Mouse (Mus musculus) intestine, embryonic 16.5 days (tissue): ENCODE results near the gene Tspan13. TPM values are rescaled to one million over a fixed set of nuclear protein-coding genes. Genes with fewer than 3 reads are reported as not detected.
A peak's percentile ranks its signal among the peaks of the same experiment; 100 is the strongest.

Experiments used
- ATAC-seq: fragments of 200-750 bp; cut with Nextera tagmentation; 2 replicates; pipeline ENCODE4 v1.8.0; 2017; ENCODE audit warnings: moderate TSS enrichment, moderate library complexity
- H3K27ac ChIP-seq: fragments of 300-500 bp; sonication (generic); 2 replicates; pipeline ENCODE4 v1.5.1; 2014; ENCODE audit warnings: mild to moderate bottlenecking, low read length
- H3K27me3 ChIP-seq: fragments of 300-500 bp; sonication (generic); replicated peaks from 2 replicates; pipeline ENCODE4 v1.6.1; 2014; ENCODE audit warnings: low read length, control low read depth, mixed read lengths; ENCODE audit not compliant: control insufficient read depth, insufficient read depth
- H3K36me3 ChIP-seq: fragments of 300-500 bp; sonication (generic); 2 replicates; pipeline ENCODE4 v1.6.1; 2014; ENCODE audit warnings: low read length, control low read depth; ENCODE audit not compliant: control insufficient read depth, insufficient read depth
- H3K4me1 ChIP-seq: fragments of 300-500 bp; sonication (generic); 2 replicates; pipeline ENCODE4 v1.6.1; 2014; ENCODE audit warnings: low read length, control low read depth, mixed read lengths; ENCODE audit not compliant: control insufficient read depth, insufficient read depth
- H3K4me2 ChIP-seq: fragments of 300-500 bp; sonication (generic); 2 replicates; pipeline ENCODE4 v1.6.1; 2014; ENCODE audit warnings: low read depth, low read length, control low read depth
- H3K4me3 ChIP-seq: fragments of 300-500 bp; sonication (generic); 2 replicates; pipeline ENCODE4 v1.5.1; 2014; ENCODE audit warnings: mild to moderate bottlenecking, low read length
- H3K9ac ChIP-seq: fragments of 300-500 bp; sonication (generic); 2 replicates; pipeline ENCODE4 v1.6.1; 2014; ENCODE audit warnings: low read depth, low read length
- H3K9me3 ChIP-seq: fragments of 300-500 bp; sonication (generic); 2 replicates; pipeline ENCODE4 v1.6.1; 2016; ENCODE audit warnings: low read length, control low read depth; ENCODE audit not compliant: control insufficient read depth
- WGBS: fragments of 180-500 bp; shearing (Covaris S2); extraction: QIAGEN DNeasy Blood & Tissue Kit; methylation state at CpG from one replicate; pipeline ENCODE4 v1.1.7; 2014; 5-methylcytosine and 5-hydroxymethylcytosine counted together
- polyA plus RNA-seq: library from polyadenylated mRNA; unstranded; fragments of >200 nt; fragmentation: Nextera tagmentation; extraction: Ambion mirVana; gene quantifications from 2 replicates; pipeline ENCODE4 v1.2.1, GENCODE M21; 2015

The Tspan13 gene
- polyA plus RNA-seq, 1 experiment from 2014 or later: 157 TPM

GRCm38 (mm10) chr12:35995799-35996198 lies 46.5 kb downstream of the Tspan13 start:
- H3K27ac ChIP-seq: no peak overlapping the region
- no peaks in the 10 kb centered on the region for H3K27me3 ChIP-seq
- no peaks in the 10 kb centered on the region for H3K9me3 ChIP-seq
- no peak overlapping the region for H3K9ac ChIP-seq
- no peak overlapping the region for H3K4me2 ChIP-seq
- H3K4me1 ChIP-seq: peaks cover 2% of the 10 kb centered on the region; the same call in 1 of the 2 replicates
- ATAC-seq: 0 out of 2 replicates have a peak, but pooled peaks have one; percentile 34
- H3K36me3 ChIP-seq: no peaks in the 10 kb centered on the region
- no peak overlapping the region for H3K4me3 ChIP-seq
- WGBS: 33% methylated on average over 5 of the region's 5 CpGs

DNA sequence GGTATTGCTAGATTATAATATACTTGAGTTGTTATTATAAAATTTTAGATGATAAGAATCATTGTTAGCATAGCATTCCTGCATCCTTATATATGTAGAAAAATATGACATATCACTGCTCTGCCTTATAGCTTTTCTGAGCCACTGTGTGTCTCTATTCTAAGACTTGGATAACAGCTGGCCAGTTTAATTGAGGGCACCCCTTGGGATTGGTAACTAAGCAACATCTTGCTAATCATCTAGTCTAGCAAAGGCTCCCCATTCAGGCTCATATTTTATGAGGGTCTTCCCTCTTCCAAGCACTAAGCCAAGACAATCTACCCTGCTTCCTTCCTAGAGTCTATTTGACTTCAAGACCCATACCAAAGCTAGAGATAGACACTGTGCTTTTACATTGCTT lies 48.2 kb downstream of the Tspan13 start:
- H3K27ac ChIP-seq: no peak overlapping the region; the same call in 1 of the 2 replicates
- H3K9ac ChIP-seq: no peak overlapping the region
- H3K4me1 ChIP-seq: peaks cover 2% of the 10 kb centered on the region; the same call in 1 of the 2 replicates
- H3K36me3 ChIP-seq: no peaks in the 10 kb centered on the region
- H3K27me3 ChIP-seq: no peaks in the 10 kb centered on the region
- no peak overlapping the region for H3K4me2 ChIP-seq
- ATAC-seq: no peak
- H3K9me3 ChIP-seq: no peaks in the 10 kb centered on the region
- no peak overlapping the region for H3K4me3 ChIP-seq

DNA sequence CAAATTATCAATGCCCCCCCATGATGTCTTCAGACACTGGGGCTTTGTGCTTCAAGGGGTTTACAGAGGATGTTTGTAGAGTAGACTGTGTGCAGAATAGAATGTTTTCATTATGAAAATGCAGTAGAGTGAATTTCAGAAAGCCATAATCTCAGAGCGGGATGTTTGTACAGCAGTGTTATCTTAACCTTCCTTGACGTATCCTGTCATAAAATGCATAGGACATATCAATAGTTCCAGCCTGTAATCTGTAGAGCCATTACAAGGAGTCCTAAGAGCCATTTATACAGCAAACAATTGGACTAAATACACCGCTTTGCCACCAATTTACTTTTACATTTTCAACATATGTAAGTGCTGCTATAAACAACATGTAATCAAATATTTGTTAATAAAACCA lies 48.7 kb downstream of the Tspan13 start:
- Histone ChIP-seq H3K4me1 (peaks cover 2% of the 10 kb centered on the region; the same call in 1 of the 2 replicates), H3K4me2 (no peak overlapping the region), H3K9me3 (no peaks in the 10 kb centered on the region), H3K27ac (no peak overlapping the region), H3K27me3 (no peaks in the 10 kb centered on the region), H3K4me3 (no peak overlapping the region), H3K9ac (no peak overlapping the region), H3K36me3 (no peaks in the 10 kb centered on the region)
- ATAC-seq: peak; percentile 73
- 54% methylated on average over 3 of the region's 3 CpGs for WGBS

- WGBS: 51% methylated on average over 9 of the region's 9 CpGs
- Histone ChIP-seq H3K36me3 (no peaks in the 10 kb centered on the region), H3K27me3 (no peaks in the 10 kb centered on the region), H3K27ac (no peak within 1 kb of the TSS), H3K4me1 (peaks cover 2% of the 10 kb centered on the region; the same call in 1 of the 2 replicates), H3K9me3 (no peaks in the 10 kb centered on the region), H3K4me3 (no peak within 1 kb of the TSS; the same call in 1 of the 2 replicates), H3K4me2 (peak within 1 kb of the TSS; percentile 14; the same call in 1 of the 2 replicates), H3K9ac (no peak within 1 kb of the TSS)
- ATAC-seq: peak; percentile 50; the same call in 1 of the 2 replicates
These were observed 49.6 kb downstream of the Tspan13 start, which contains the start of gene Agr2 for GRCm38 (mm10) chr12:35992711-35993110. Gene Agr2 (plus strand): TSS chr12:35992907.

GRCm38 (mm10) chr12:35984743-35985142 lies 57.6 kb downstream of the Tspan13 start:
- WGBS: 84% methylated on average over 5 of the region's 5 CpGs

DNA sequence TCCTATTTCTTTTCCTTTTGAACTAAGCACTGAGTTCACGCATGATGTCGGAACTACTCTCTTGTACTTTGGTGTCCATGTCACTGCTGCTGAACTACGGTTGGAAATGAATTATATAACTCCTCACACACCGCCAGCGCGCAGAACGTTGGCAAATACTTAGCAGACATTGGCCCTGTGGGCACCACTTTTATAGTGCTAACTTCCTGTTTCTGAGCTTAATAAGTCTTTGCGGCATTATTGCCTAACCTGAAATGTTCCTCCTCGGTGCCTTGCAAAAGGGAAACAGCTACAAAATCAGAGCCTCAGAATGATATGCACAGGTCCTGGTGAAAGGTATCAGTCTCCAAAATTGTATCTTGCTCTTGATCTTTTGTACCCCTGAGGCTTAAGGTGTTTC lies 58.8 kb downstream of the Tspan13 start:
- no peak overlapping the region for H3K27ac ChIP-seq
- ATAC-seq: no peak

More at GRCm38 (mm10) chr12:35984743-35985142, 57.6 kb downstream of the Tspan13 start:
- Histone ChIP-seq H3K36me3 (no peaks in the 10 kb centered on the region), H3K27ac (no peak overlapping the region), H3K27me3 (no peaks in the 10 kb centered on the region), H3K4me2 (no peak overlapping the region), H3K9me3 (no peaks in the 10 kb centered on the region), H3K4me3 (no peak overlapping the region), H3K9ac (no peak overlapping the region), H3K4me1 (peaks cover 6% of the 10 kb centered on the region)
- ATAC-seq: no peak

GRCm38 (mm10) chr12:35981732-35982360 lies 60.5 kb downstream of the Tspan13 start:
- Histone ChIP-seq H3K4me1 (peaks cover 6% of the 10 kb centered on the region), H3K27ac (0 out of 2 replicates have a peak overlapping the region, but pooled peaks have one; percentile 28), H3K36me3 (no peaks in the 10 kb centered on the region), H3K9ac (no peak overlapping the region), H3K9me3 (no peaks in the 10 kb centered on the region), H3K27me3 (no peaks in the 10 kb centered on the region), H3K4me3 (no peak overlapping the region), H3K4me2 (no peak overlapping the region)
- ATAC-seq: peak; percentile 92
- WGBS: 35% methylated on average over 6 of the region's 6 CpGs

More for the DNA sequence above, 58.8 kb downstream of the Tspan13 start:
- Histone ChIP-seq H3K4me1 (peaks cover 6% of the 10 kb centered on the region), H3K9ac (no peak overlapping the region), H3K4me2 (no peak overlapping the region), H3K36me3 (no peaks in the 10 kb centered on the region), H3K27me3 (no peaks in the 10 kb centered on the region), H3K4me3 (no peak overlapping the region), H3K9me3 (no peaks in the 10 kb centered on the region)
- WGBS: 85% methylated on average over 9 of the region's 9 CpGs

DNA sequence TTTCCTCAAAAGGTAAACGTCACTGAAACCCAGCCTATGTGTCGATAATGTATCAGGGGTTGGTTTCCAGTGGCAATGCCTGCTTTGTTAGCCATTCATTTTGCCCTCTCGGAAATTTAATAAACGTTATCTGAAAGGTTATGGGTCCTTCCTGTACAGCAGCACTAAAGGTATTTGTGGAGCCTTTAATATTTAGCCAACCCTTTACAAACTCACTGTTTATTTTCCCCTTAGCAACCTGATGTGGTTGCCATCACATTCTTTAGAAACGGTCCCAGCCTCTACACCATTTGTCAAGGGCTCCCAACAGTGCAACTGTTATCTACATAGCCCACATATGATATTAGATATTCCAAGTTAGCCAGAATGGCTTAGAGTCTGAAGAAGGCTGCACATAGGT lies 62.7 kb downstream of the Tspan13 start:
- Histone ChIP-seq H3K27me3 (no peaks in the 10 kb centered on the region), H3K27ac (no peak overlapping the region), H3K4me2 (no peak overlapping the region), H3K36me3 (no peaks in the 10 kb centered on the region), H3K4me1 (peaks cover 6% of the 10 kb centered on the region), H3K4me3 (no peak overlapping the region), H3K9me3 (no peaks in the 10 kb centered on the region), H3K9ac (no peak overlapping the region)
- WGBS: 67% methylated on average over 5 of the region's 5 CpGs
- ATAC-seq: 0 out of 2 replicates have a peak, but pooled peaks have one; percentile 29

DNA sequence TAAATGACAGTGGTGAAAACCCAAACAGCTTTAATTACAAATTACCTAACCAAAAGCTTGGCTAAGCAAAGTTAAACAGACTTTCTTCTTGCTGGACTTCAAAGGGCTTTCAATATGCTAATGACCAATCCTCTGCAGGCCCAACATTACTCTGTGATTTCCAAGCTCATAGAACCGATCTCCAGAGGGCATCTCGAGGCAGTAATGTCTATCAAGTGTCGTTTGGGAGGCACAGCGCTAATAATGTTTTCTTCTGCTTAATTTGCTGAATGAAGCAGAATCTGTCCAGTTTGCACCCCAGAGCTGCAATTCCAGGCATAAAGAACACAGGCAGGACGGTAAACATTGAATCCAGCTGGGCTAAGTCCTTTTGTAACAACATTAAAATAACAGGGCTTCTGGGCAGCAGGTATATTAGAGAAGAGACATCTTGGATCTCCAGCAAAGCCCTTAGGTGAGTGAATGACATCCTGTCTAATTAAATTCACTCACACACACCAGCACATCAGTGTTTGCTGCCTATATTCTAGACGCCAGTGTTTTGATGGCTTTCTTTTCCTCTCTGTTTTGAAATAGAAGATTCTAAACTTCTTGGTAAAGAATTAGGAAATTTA lies 64.6 kb downstream of the Tspan13 start:
- Histone ChIP-seq H3K27ac (no peak overlapping the region), H3K4me2 (no peak overlapping the region), H3K4me3 (no peak overlapping the region), H3K4me1 (peaks cover 6% of the 10 kb centered on the region), H3K36me3 (no peaks in the 10 kb centered on the region), H3K27me3 (no peaks in the 10 kb centered on the region), H3K9ac (no peak overlapping the region), H3K9me3 (no peaks in the 10 kb centered on the region)
- 46% methylated on average over 6 of the region's 6 CpGs for WGBS
- no peak for ATAC-seq
